Mouse (Mus musculus) CH12.LX (cell line): ENCODE measurements around the gene Cdk5rap3. TPM values are rescaled to one million over a fixed set of nuclear protein-coding genes. Genes with fewer than 3 reads are reported as not detected.

ENCODE experiments used
- DNase-seq: peaks from one replicate; pipeline ENCODE4 v3.0.0-alpha.2; 2013; ENCODE audit errors: extremely low read depth
- H3K27ac ChIP-seq: 2 replicates; pipeline ENCODE4 v1.5.1; 2012; ENCODE audit warnings: low read depth, mild to moderate bottlenecking, control low read depth, moderate library complexity; ENCODE audit not compliant: insufficient read depth
- H3K27me3 ChIP-seq: replicated peaks from 2 replicates; pipeline ENCODE3; 2012; ENCODE audit warnings: inconsistent platforms
- H3K36me3 ChIP-seq, 2 experiments: replicated peaks in 1 of 2; 2 replicates each; pipeline versions ENCODE3 to v1.6.1; 2012; ENCODE audit warnings: inconsistent platforms in 1 of 2, low read length in 1 of 2, mild to moderate bottlenecking in 1 of 2, mixed read lengths in 1 of 2, moderate library complexity in 1 of 2; ENCODE audit not compliant: control insufficient read depth in 1 of 2, insufficient read depth in 1 of 2
- H3K4me1 ChIP-seq, 2 experiments: 2 replicates each; pipeline ENCODE4 v1.6.1; 2012; ENCODE audit warnings: inconsistent platforms in 1 of 2, moderate library complexity in 1 of 2; ENCODE audit not compliant: insufficient read depth in 2 of 2, control insufficient read depth in 1 of 2
- H3K4me2 ChIP-seq: 2 replicates; pipeline ENCODE4 v1.6.1; 2012; ENCODE audit warnings: low read depth, mild to moderate bottlenecking, control low read depth; ENCODE audit not compliant: poor library complexity, insufficient read depth, severe bottlenecking
- H3K4me3 ChIP-seq, 3 experiments: fragments of 150-350 bp in 1 of 3; sonication (generic) in 1 of 3; replicated peaks in 1 of 3; 2 replicates each; pipeline versions ENCODE3 to v1.5.1; 2011 to 2012; ENCODE audit warnings: low read depth in 2 of 3, low read length in 2 of 3, mild to moderate bottlenecking in 2 of 3, moderate library complexity in 2 of 3, control low read depth in 1 of 3, improper control_type of control experiment in 1 of 3, inconsistent platforms in 1 of 3, mixed read lengths in 1 of 3; ENCODE audit not compliant: poor library complexity in 1 of 3
- H3K79me2 ChIP-seq: replicated peaks from 2 replicates; pipeline ENCODE4 v1.6.1; 2012; ENCODE audit warnings: mild to moderate bottlenecking, moderate library complexity; ENCODE audit not compliant: control insufficient read depth, poor library complexity, insufficient read depth, severe bottlenecking; ENCODE audit errors: extremely low read depth
- H3K9ac ChIP-seq: 2 replicates; pipeline ENCODE4 v1.6.1; 2012; ENCODE audit warnings: low read depth, mild to moderate bottlenecking, control low read depth, moderate library complexity; ENCODE audit not compliant: insufficient read depth
- H3K9me3 ChIP-seq: replicated peaks from 2 replicates; pipeline ENCODE3; 2012; ENCODE audit warnings: low read length, inconsistent platforms, mixed read lengths
- BHLHE40 ChIP-seq: IDR thresholded peaks from 2 replicates; pipeline ENCODE4 v1.6.1; 2011; ENCODE audit warnings: mild to moderate bottlenecking, low read depth, low read length, improper control_type of control experiment
- CTCF ChIP-seq, 2 experiments: IDR thresholded peaks in 1 of 2; conservative IDR thresholded peaks in 1 of 2; 2 replicates each; pipeline ENCODE4 v1.5.1; 2011 to 2012; ENCODE audit warnings: low read depth in 2 of 2, low read length in 2 of 2, improper control_type of control experiment in 1 of 2, inconsistent platforms in 1 of 2, mild to moderate bottlenecking in 1 of 2, moderate library complexity in 1 of 2
- EP300 ChIP-seq: IDR thresholded peaks from 2 replicates; pipeline ENCODE4 v1.6.1; 2011; ENCODE audit warnings: low read length, improper control_type of control experiment
- ETS1 ChIP-seq: conservative IDR thresholded peaks from 2 replicates; pipeline ENCODE4 v1.6.1; 2012; ENCODE audit warnings: low read depth, mild to moderate bottlenecking, inconsistent platforms, low read length, improper control_type of control experiment, moderate library complexity
- GABPA ChIP-seq: IDR thresholded peaks from 2 replicates; pipeline ENCODE4 v1.6.1; 2012; ENCODE audit warnings: low read depth, low read length, improper control_type of control experiment, inconsistent platforms; ENCODE audit not compliant: insufficient replicate concordance
- HCFC1 ChIP-seq: IDR thresholded peaks from 2 replicates; pipeline ENCODE4 v1.6.1; 2012; ENCODE audit warnings: low read depth, mild to moderate bottlenecking, inconsistent platforms, low read length, improper control_type of control experiment
- KAT2A ChIP-seq: IDR thresholded peaks from 2 replicates; pipeline ENCODE4 v1.6.1; 2012; ENCODE audit warnings: low read length, improper control_type of control experiment, inconsistent platforms; ENCODE audit not compliant: insufficient replicate concordance
- MAX ChIP-seq: IDR thresholded peaks from 2 replicates; pipeline ENCODE4 v1.6.1; 2011; ENCODE audit warnings: low read length, improper control_type of control experiment
- MAZ ChIP-seq: IDR thresholded peaks from 2 replicates; pipeline ENCODE4 v1.6.1; 2012; ENCODE audit warnings: low read depth, mild to moderate bottlenecking, inconsistent platforms, low read length, improper control_type of control experiment, moderate library complexity
- MEF2A ChIP-seq: IDR thresholded peaks from 2 replicates; pipeline ENCODE4 v1.6.1; 2014; ENCODE audit warnings: low read depth, mild to moderate bottlenecking, inconsistent platforms, low read length, improper control_type of control experiment, borderline replicate concordance
- MXI1 ChIP-seq: IDR thresholded peaks from 2 replicates; pipeline ENCODE4 v1.6.1; 2011; ENCODE audit warnings: mild to moderate bottlenecking, low read depth, low read length, improper control_type of control experiment
- MYC ChIP-seq: IDR thresholded peaks from 2 replicates; pipeline ENCODE4 v1.6.1; 2011; ENCODE audit warnings: low read depth, mild to moderate bottlenecking, improper control_type of control experiment, low read length
- PAX5 ChIP-seq: IDR thresholded peaks from 2 replicates; pipeline ENCODE4 v1.6.1; 2012; ENCODE audit warnings: low read length, inconsistent platforms, mixed read lengths
- POLR2A ChIP-seq: IDR thresholded peaks from 2 replicates; pipeline ENCODE4 v1.6.1; 2011; ENCODE audit warnings: low read depth, mild to moderate bottlenecking, improper control_type of control experiment, low read length
- RAD21 ChIP-seq: IDR thresholded peaks from 2 replicates; pipeline ENCODE4 v1.6.1; 2011; ENCODE audit warnings: low read depth, mild to moderate bottlenecking, low read length, improper control_type of control experiment, moderate library complexity
- SIN3A ChIP-seq: IDR thresholded peaks from 2 replicates; pipeline ENCODE4 v1.6.1; 2012; ENCODE audit warnings: low read length, improper control_type of control experiment, inconsistent platforms
- SMC3 ChIP-seq: IDR thresholded peaks from 2 replicates; pipeline ENCODE4 v1.6.1; 2011; ENCODE audit warnings: low read depth, low read length, improper control_type of control experiment
- TBP ChIP-seq: conservative IDR thresholded peaks from 2 replicates; pipeline ENCODE4 v1.6.1; 2011; ENCODE audit warnings: low read depth, low read length, improper control_type of control experiment
- TCF12 ChIP-seq: IDR thresholded peaks from 2 replicates; pipeline ENCODE4 v1.6.1; 2014; ENCODE audit warnings: low read depth, mild to moderate bottlenecking, inconsistent platforms, low read length, improper control_type of control experiment
- UBTF ChIP-seq: IDR thresholded peaks from 2 replicates; pipeline ENCODE4 v1.6.1; 2012; ENCODE audit warnings: low read depth, mild to moderate bottlenecking, inconsistent platforms, low read length, improper control_type of control experiment, moderate library complexity
- USF1 ChIP-seq: IDR thresholded peaks from 2 replicates; pipeline ENCODE4 v1.6.1; 2014; ENCODE audit warnings: low read depth, mild to moderate bottlenecking, inconsistent platforms, low read length, improper control_type of control experiment
- USF2 ChIP-seq: conservative IDR thresholded peaks from 2 replicates; pipeline ENCODE4 v1.6.1; 2011; ENCODE audit warnings: low read depth, low read length, improper control_type of control experiment
- ZC3H11A ChIP-seq: IDR thresholded peaks from 2 replicates; pipeline ENCODE4 v1.6.1; 2012; ENCODE audit warnings: low read depth, mild to moderate bottlenecking, inconsistent platforms, low read length, improper control_type of control experiment
- ZKSCAN1 ChIP-seq: IDR thresholded peaks from 2 replicates; pipeline ENCODE4 v1.6.1; 2012; ENCODE audit warnings: low read depth, inconsistent platforms, low read length, improper control_type of control experiment, borderline replicate concordance
- ZNF384 ChIP-seq: IDR thresholded peaks from 2 replicates; pipeline ENCODE4 v1.6.1; 2012; ENCODE audit warnings: low read depth, low read length, improper control_type of control experiment, inconsistent platforms
- dilution Hi-C: fragments of 300-500 bp; cut with MboI; formaldehyde crosslinking; loops from 2 replicates; pipeline ENCODE4 v1.14.3; 2020; ENCODE audit warnings: low sequenced_read_pairs; ENCODE audit not compliant: extremely low pct_unique_long_range_greater_than_20kb, extremely low pct_ligation_motif_present
- in situ Hi-C: fragments of 300-500 bp; cut with MboI; formaldehyde crosslinking; loops from 3 replicates; pipeline ENCODE4 v1.14.3; 2019; ENCODE audit warnings: low sequenced_read_pairs, low pct_ligation_motif_present, low pct_unique_long_range_greater_than_20kb, mixed read lengths
- polyA plus RNA-seq: library from polyadenylated mRNA; unstranded; fragments of >175 nt; gene quantifications from 2 replicates; pipeline ENCODE4 v1.2.1, GENCODE M21; 2012; ENCODE audit warnings: low read depth; ENCODE audit not compliant: insufficient read length
- total RNA-seq, 2 experiments: library from RNA; depleted of rRNA; stranded (reverse); fragments of 300-350 nt in 1 of 2; fragments of >200 nt in 1 of 2; gene quantifications; 2 replicates each; pipeline ENCODE4 v1.2.3; 2012 to 2014

Gene Cdk5rap3
- total and polyA plus RNA-seq, 3 experiments = 61.6 to 112 (median 70.3) TPM

- H3K9ac ChIP-seq = no peak overlapping the region
- H3K9me3 ChIP-seq = no peaks in the 10 kb centered on the region
- DNase-seq = no peak
- dilution Hi-C loops (no loop called here), in situ Hi-C loops (no loop called here)
- no peaks in the 10 kb centered on the region for H3K27me3 ChIP-seq
- H3K27ac ChIP-seq = no peak overlapping the region
- peaks cover 52 to 64% of the 10 kb centered on the region in 2 experiments for H3K36me3 ChIP-seq
- no peak overlapping the region for H3K4me2 ChIP-seq
- no peak overlapping the region for H3K4me3 ChIP-seq
- no peaks in the 10 kb centered on the region for H3K4me1 ChIP-seq
- TF ChIP-seq PAX5 = no peak
- TF ChIP-seq TCF12 = no peak
- TF ChIP-seq HCFC1 = no peak
- no peak for TF ChIP-seq MAX
- no peak for TF ChIP-seq MXI1
- no peak for TF ChIP-seq SIN3A
- no peak for TF ChIP-seq POLR2A
- no peak for TF ChIP-seq EP300
- no peak for TF ChIP-seq TBP
- TF ChIP-seq MAZ = no peak
- no peak for TF ChIP-seq ZKSCAN1
- TF ChIP-seq MYC = no peak
- TF ChIP-seq MEF2A = no peak
- TF ChIP-seq UBTF = no peak
- TF ChIP-seq USF2 = no peak
- TF ChIP-seq ZNF384 = no peak
- H3K79me2 ChIP-seq = no peaks in the 10 kb centered on the region
Observed at GRCm38 (mm10) chr11:96906431-96907161, 9.7 kb downstream of the Cdk5rap3 start.

GRCm38 (mm10) chr11:96902639-96903635 is 13.4 kb downstream of the Cdk5rap3 start:
- Histone ChIP-seq H3K4me1 (no peaks in the 10 kb centered on the region), H3K4me3 (no peak overlapping the region), H3K27ac (no peak overlapping the region), H3K36me3 (peaks cover 18 to 28% of the 10 kb centered on the region in 2 experiments), H3K79me2 (no peaks in the 10 kb centered on the region), H3K9ac (no peak overlapping the region), H3K27me3 (peaks cover 19% of the 10 kb centered on the region), H3K9me3 (no peaks in the 10 kb centered on the region), H3K4me2 (no peak overlapping the region)
- DNase-seq = no peak
- dilution Hi-C loops = no loop called here
- in situ Hi-C loops = no loop called here
- TF ChIP-seq SIN3A (no peak), GABPA (no peak), ZC3H11A (no peak), RAD21 (no peak), CTCF (conservative IDR thresholded peaks at IDR 0.05 in 1 of 2, IDR thresholded peaks at IDR 0.05 in 1 of 2; ENCODE audit: low read depth in 2 of 2, low read length in 2 of 2) (no peak), SMC3 (no peak), MAX (no peak), KAT2A (no peak), ETS1 (no peak), USF1 (no peak), BHLHE40 (no peak)
